ENCODE assay signal across 10 mouse cellular contexts in genomic region chr8:4192305-4192704, GRCm38 (mm10). TPM values are rescaled to one million over a fixed set of nuclear protein-coding genes. Genes with fewer than 3 reads are reported as not detected.
DNase-seq lines count a peak whose midpoint lies in the region; ATAC-seq lines count a peak whose summit lies in the region.
"Had no signal": no experiment of that assay in that cellular context is flagged by ENCODE, and none has a peak within 500 bp of the region (broad histone marks: within the 10 kb centered on the region; RNA-seq: fewer than 3 reads in every experiment).

No protein-coding gene starts in this region.

- no peak for ATAC-seq in heart, embryonic 12.5 days (ENCODE audit: insufficient number of reproducible peaks, low FRiP score)

- H3K9ac ChIP-seq in heart, embryonic 12.5 days = no peak overlapping the region
- H3K9ac ChIP-seq: liver, embryonic 13.5 days had no signal

- H3K27ac ChIP-seq in hindbrain, embryonic 10.5 days = peak overlapping the region; percentile 81
- peak overlapping the region; percentile 77 for H3K27ac ChIP-seq in midbrain, embryonic 10.5 days (replicated peaks)
- H3K27ac ChIP-seq in heart, embryonic 12.5 days (ENCODE audit: poor library complexity, severe bottlenecking) = no peak overlapping the region
- H3K27ac ChIP-seq: liver, embryonic 13.5 days had no signal

- no peak overlapping the region for H3K4me3 ChIP-seq in hindbrain, embryonic 10.5 days
- H3K4me3 ChIP-seq in midbrain, embryonic 10.5 days = no peak overlapping the region
- no peak overlapping the region for H3K4me3 ChIP-seq in heart, embryonic 12.5 days
- H3K4me3 ChIP-seq: liver, embryonic 13.5 days had no signal

- no peaks in the 10 kb centered on the region for H3K9me3 ChIP-seq in hindbrain, embryonic 10.5 days
- no peaks in the 10 kb centered on the region for H3K9me3 ChIP-seq in midbrain, embryonic 10.5 days (replicated peaks)
- no peaks in the 10 kb centered on the region for H3K9me3 ChIP-seq in heart, embryonic 12.5 days (replicated peaks)
- H3K9me3 ChIP-seq: liver, embryonic 13.5 days had no signal

- 52% methylated on average over 5 of the region's 5 CpGs for whole genome bisulfite sequencing in hindbrain, embryonic 10.5 days
- WGBS in midbrain, embryonic 10.5 days = 54% methylated on average over 5 of the region's 5 CpGs
- 67% methylated on average over 5 of the region's 5 CpGs for WGBS in heart, embryonic 12.5 days

- H3K4me2 ChIP-seq in heart, embryonic 12.5 days = no peak overlapping the region

- peaks cover 20% of the 10 kb centered on the region for H3K4me1 ChIP-seq in hindbrain, embryonic 10.5 days (replicated peaks)
- H3K4me1 ChIP-seq in midbrain, embryonic 10.5 days = peaks cover 19% of the 10 kb centered on the region
- H3K4me1 ChIP-seq in heart, embryonic 12.5 days (replicated peaks) = peaks cover 4% of the 10 kb centered on the region; the same call in 1 of the 2 replicates

- peaks cover 10% of the 10 kb centered on the region for H3K27me3 ChIP-seq in hindbrain, embryonic 10.5 days (ENCODE audit: insufficient read depth, poor library complexity, severe bottlenecking)
- peaks cover 15% of the 10 kb centered on the region; the same call in 1 of the 2 replicates for H3K27me3 ChIP-seq in midbrain, embryonic 10.5 days (ENCODE audit: low read depth, poor library complexity, severe bottlenecking)
- H3K27me3 ChIP-seq in heart, embryonic 12.5 days (replicated peaks) = no peaks in the 10 kb centered on the region
- H3K27me3 ChIP-seq: liver, embryonic 13.5 days had no signal

- H3K36me3 ChIP-seq in hindbrain, embryonic 10.5 days = peaks cover 27% of the 10 kb centered on the region
- peaks cover 11% of the 10 kb centered on the region for H3K36me3 ChIP-seq in midbrain, embryonic 10.5 days
- H3K36me3 ChIP-seq in heart, embryonic 12.5 days = peaks cover 10% of the 10 kb centered on the region
- H3K36me3 ChIP-seq: liver, embryonic 13.5 days had no signal

- DNase-seq in right cerebral cortex, postnatal 10 days (ENCODE audit: low spot score in 2 of 2) = peak; percentile 71 to 75
- no peak for DNase-seq in right cerebral cortex, postnatal 14 days
- DNase-seq in hindbrain, embryonic 10.5 days (ENCODE audit: low spot score) = peak; percentile 12
- no peak for DNase-seq in midbrain, embryonic 10.5 days (ENCODE audit: low spot score)
- peak; percentile 77 for DNase-seq in telencephalon, adult 2 months (ENCODE audit: low read depth, low spot score)
- DNase-seq in thymus, postnatal 25 days = no peak
- DNase-seq: cerebellum, postnatal 25 days; liver, embryonic 13.5 days; spleen, adult 18-20 months had no signal

RNA-seq across cellular contexts. Expression of gene Prr36, which starts 25.0 kb away (rescaled TPM):
- polyA plus RNA-seq in hindbrain, embryonic 10.5 days (2016; fragmentation: Nextera tagmentation; extraction: Ambion mirVana) = 13.1 and 27.1 TPM in 2 replicates
- 10.8 and 18.6 TPM in 2 replicates for polyA plus RNA-seq in midbrain, embryonic 10.5 days (2016; fragmentation: Nextera tagmentation; extraction: Ambion mirVana)
- polyA plus RNA-seq in heart, embryonic 12.5 days (2016; fragmentation: Nextera tagmentation; extraction: Ambion mirVana) = 0.18 and 0.24 TPM in 2 replicates

RNA-seq across cellular contexts. Expression of gene Evi5l, which starts 25.9 kb away (rescaled TPM):
- polyA plus RNA-seq in hindbrain, embryonic 10.5 days (2016; fragmentation: Nextera tagmentation; extraction: Ambion mirVana) = 28.1 and 43.7 TPM in 2 replicates
- 24.9 and 38.1 TPM in 2 replicates for polyA plus RNA-seq in midbrain, embryonic 10.5 days (2016; fragmentation: Nextera tagmentation; extraction: Ambion mirVana)
- 15.2 and 18.4 TPM in 2 replicates for polyA plus RNA-seq in heart, embryonic 12.5 days (2016; fragmentation: Nextera tagmentation; extraction: Ambion mirVana)

RNA-seq across cellular contexts. Expression of gene Lrrc8e, which starts 34.3 kb away (rescaled TPM):
- polyA plus RNA-seq in hindbrain, embryonic 10.5 days (2016; fragmentation: Nextera tagmentation; extraction: Ambion mirVana) = 0.30 TPM in 1 of 2 replicates, not detected in the other
- polyA plus RNA-seq in midbrain, embryonic 10.5 days (2016; fragmentation: Nextera tagmentation; extraction: Ambion mirVana) = 0.19 TPM in 2 replicates
- polyA plus RNA-seq in heart, embryonic 12.5 days (2016; fragmentation: Nextera tagmentation; extraction: Ambion mirVana) = 0.28 TPM in 1 of 2 replicates, not detected in the other

RNA-seq across cellular contexts. Expression of gene Map2k7, which starts 46.2 kb away (rescaled TPM):
- polyA plus RNA-seq in hindbrain, embryonic 10.5 days (2016; fragmentation: Nextera tagmentation; extraction: Ambion mirVana) = 34.7 and 39.4 TPM in 2 replicates
- polyA plus RNA-seq in midbrain, embryonic 10.5 days (2016; fragmentation: Nextera tagmentation; extraction: Ambion mirVana) = 31.5 and 39.0 TPM in 2 replicates
- 28.7 and 32.2 TPM in 2 replicates for polyA plus RNA-seq in heart, embryonic 12.5 days (2016; fragmentation: Nextera tagmentation; extraction: Ambion mirVana)

RNA-seq across cellular contexts. Expression of gene Gm49320, which starts 46.4 kb away (rescaled TPM):
- 0.68 and 1.8 TPM in 2 replicates for polyA plus RNA-seq in hindbrain, embryonic 10.5 days (2016; fragmentation: Nextera tagmentation; extraction: Ambion mirVana)
- 0.43 and 1.3 TPM in 2 replicates for polyA plus RNA-seq in midbrain, embryonic 10.5 days (2016; fragmentation: Nextera tagmentation; extraction: Ambion mirVana)
- polyA plus RNA-seq in heart, embryonic 12.5 days (2016; fragmentation: Nextera tagmentation; extraction: Ambion mirVana) = 0.58 TPM in 1 of 2 replicates, not detected in the other

Comparison
In these comparisons a context has a peak if more than half of its experiments do, and no peak if none do; other contexts are left out.
1. DNase-seq: peak in right cerebral cortex, postnatal 10 days (2 of 2), hindbrain, embryonic 10.5 days (single experiment) and telencephalon, adult 2 months (single experiment); none in right cerebral cortex, postnatal 14 days (single experiment), midbrain, embryonic 10.5 days (single experiment) and thymus, postnatal 25 days (single experiment).